Mouse (Mus musculus) gonadal fat pad, adult 2 months (tissue): ENCODE data around the gene Cbx3. TPM values are rescaled to one million over a fixed set of nuclear protein-coding genes. Genes with fewer than 3 reads are reported as not detected.
A peak's percentile ranks its signal among the peaks of the same experiment; 100 is the strongest.

Experiments used
- DNase-seq: peaks from one replicate; pipeline ENCODE4 v3.0.0-alpha.2; 2012; ENCODE audit warnings: low read depth
- polyA plus RNA-seq: library from polyadenylated mRNA; depleted of rRNA; stranded (reverse); fragments of >200 nt; gene quantifications from 2 replicates; pipeline ENCODE4 v1.2.3, GENCODE M21; 2012; rRNA removed

The Cbx3 gene
- polyA plus RNA-seq = 10.2 and 16.3 TPM in 2 replicates

GRCm38 (mm10) chr6:51470311-51471178 is at the start of gene Cbx3:
Gene Cbx3 (plus strand): TSS chr6:51470360.
- peak; percentile 56 for DNase-seq

- DNase-seq = no peak
These were observed 46.6 kb upstream of the Cbx3 start for GRCm38 (mm10) chr6:51423466-51424122.

- no peak for DNase-seq
These were observed 45.6 kb upstream of the Cbx3 start for GRCm38 (mm10) chr6:51424537-51424936.

- DNase-seq = no peak
These were observed 37.4 kb upstream of the Cbx3 start, which contains the start of gene Nfe2l3 for GRCm38 (mm10) chr6:51432535-51433397. Gene Nfe2l3 (plus strand): TSS chr6:51432670.

GRCm38 (mm10) chr6:51434270-51434669 is 35.9 kb upstream of the Cbx3 start:
- DNase-seq = no peak

- no peak for DNase-seq
These were observed 32.5 kb upstream of the Cbx3 start for GRCm38 (mm10) chr6:51437665-51438064.

GRCm38 (mm10) chr6:51438826-51439330 is 31.3 kb upstream of the Cbx3 start:
- no peak for DNase-seq

- DNase-seq = no peak
These were observed 27.8 kb upstream of the Cbx3 start for GRCm38 (mm10) chr6:51442191-51442835.

GRCm38 (mm10) chr6:51452927-51453503 is 17.1 kb upstream of the Cbx3 start:
- DNase-seq = no peak

GRCm38 (mm10) chr6:51454949-51455348 is 15.2 kb upstream of the Cbx3 start:
- DNase-seq = no peak

- no peak for DNase-seq
These were observed 14.0 kb upstream of the Cbx3 start for GRCm38 (mm10) chr6:51456198-51456597.

GRCm38 (mm10) chr6:51457283-51457682 is 12.9 kb upstream of the Cbx3 start:
- no peak for DNase-seq

GRCm38 (mm10) chr6:51457770-51458387 is 12.3 kb upstream of the Cbx3 start:
- DNase-seq = no peak

- DNase-seq = no peak
These were observed 11.2 kb upstream of the Cbx3 start for GRCm38 (mm10) chr6:51458925-51459312.

- DNase-seq = no peak
These were observed 10.7 kb upstream of the Cbx3 start for GRCm38 (mm10) chr6:51459313-51460020.

- DNase-seq = no peak
These were observed 10.2 kb upstream of the Cbx3 start for GRCm38 (mm10) chr6:51460021-51460360.

- no peak for DNase-seq
These were observed 9.8 kb upstream of the Cbx3 start for GRCm38 (mm10) chr6:51460363-51460762.

- no peak for DNase-seq
These were observed 2.5 kb upstream of the Cbx3 start for GRCm38 (mm10) chr6:51467649-51468048.

- DNase-seq = no peak
These were observed 1.1 kb upstream of the Cbx3 start for GRCm38 (mm10) chr6:51468891-51469561.
